Mouse (Mus musculus): Measurements from ENCODE around the gene Pate1.

Gene Pate1

DNA sequence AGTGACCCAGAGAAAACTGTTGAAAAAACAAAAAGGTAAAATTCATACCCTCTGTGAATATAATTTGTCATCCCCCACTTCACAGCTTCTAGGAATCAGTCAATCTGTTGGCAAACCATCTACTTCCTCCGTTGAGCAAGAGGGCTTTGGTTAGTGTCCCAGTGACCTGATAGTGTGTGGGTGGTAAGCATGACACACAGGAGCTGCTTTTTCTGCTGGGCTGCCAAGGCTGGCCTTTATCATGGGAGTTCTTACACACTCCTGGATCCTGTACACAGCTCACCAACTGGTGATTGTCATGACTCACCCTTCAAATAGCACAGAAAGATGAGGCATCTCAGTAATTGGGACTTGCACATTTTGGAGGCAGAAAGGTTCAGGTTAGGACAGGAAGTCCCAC lies at the start of gene Pate1:
Gene Pate1, minus strand, starts transcription at position 378 of the 400 bp plus-strand sequence.
- in situ Hi-C loops (cut with MboI, MseI): no loop called here

DNA sequence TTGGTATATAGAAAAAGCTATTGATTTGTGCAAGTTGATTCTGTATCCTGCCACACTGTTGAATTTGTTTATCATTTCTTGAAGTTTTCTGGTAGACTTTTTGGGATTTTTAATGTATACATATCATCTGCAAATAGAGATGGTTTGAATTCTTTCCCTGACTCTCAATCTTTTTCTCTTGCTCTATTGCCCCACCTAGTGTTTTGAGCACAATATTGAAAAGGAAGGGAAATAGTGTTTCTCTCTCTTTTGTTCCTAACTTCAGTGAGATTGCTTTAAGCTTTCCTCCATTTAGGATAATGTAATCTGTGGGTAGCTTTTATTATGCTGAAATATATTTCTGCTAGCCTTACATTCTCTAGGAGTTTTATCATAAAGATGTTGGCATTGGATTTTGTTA lies 20.1 kb upstream of the Pate1 start:
- in situ Hi-C loops (cut with MboI, MseI): no loop called here

DNA sequence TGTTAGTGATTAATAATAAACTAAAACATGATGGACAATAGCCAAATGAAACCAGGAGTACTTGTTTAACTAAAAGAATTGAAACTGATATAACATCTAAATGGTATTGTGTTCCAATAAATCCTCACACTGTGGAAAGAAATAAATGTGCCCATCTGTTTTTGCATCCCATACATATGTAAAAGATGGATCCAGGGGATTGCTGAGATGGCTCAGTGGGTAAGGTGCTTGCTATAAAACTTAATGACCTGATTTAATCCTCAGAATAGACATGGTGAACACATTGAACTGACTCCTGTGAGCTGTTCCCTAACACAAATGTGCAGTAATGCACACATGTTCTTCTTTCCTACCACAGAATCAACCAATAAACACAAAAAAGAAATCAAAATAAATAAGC lies 4.7 kb upstream of the Pate1 start:
- in situ Hi-C loops (cut with MboI, MseI): no loop called here

DNA sequence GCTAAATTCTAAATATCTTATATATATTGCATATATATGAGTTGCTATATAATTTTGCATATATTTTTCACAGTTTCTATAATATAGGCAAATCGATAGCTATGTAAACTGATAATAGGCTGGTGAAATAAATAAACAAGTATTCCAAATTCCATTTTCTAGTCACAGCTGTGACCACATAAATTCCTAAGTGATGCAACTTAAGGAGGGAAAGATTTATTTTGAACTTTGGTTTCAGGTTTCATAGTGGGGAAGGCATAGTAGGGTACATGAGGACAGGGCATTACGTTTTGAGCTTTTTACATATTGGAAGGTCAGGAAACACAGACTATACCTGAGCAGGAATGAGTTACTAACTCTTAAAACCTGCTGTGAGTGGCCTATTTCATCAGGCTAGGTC lies 13.6 kb downstream of the Pate1 start:
- in situ Hi-C loops (cut with MboI, MseI): no loop called here

DNA sequence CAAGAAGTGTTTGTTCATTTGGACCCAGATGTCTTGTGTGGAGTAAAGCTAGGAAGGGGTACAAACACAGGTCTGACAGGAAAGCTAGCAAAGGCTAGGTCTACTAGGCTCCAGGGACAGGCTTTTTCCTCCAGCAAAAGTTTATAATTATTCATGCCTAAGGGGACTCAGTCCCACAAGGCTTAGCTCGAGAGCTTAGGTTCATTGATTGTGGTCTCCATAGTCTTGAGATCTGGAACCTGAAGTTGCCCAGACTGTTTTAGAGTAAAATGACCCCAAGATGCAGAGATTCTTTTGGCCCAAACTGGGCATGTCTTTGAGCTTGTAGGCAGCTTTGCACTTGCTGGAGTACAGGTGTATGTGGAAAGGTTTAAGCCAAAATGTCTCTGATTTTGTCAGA lies 39.1 kb downstream of the Pate1 start, which contains the start of gene Pate3:
Gene Pate3, minus strand, starts transcription at position 101 of the 400 bp plus-strand sequence.
- in situ Hi-C loops (cut with MboI, MseI): no loop called here

Data from regulatory T cell (primary cell).